Mouse (Mus musculus): ENCODE measurements around the gene Prl2a1. TPM values are rescaled to one million over a fixed set of nuclear protein-coding genes. Genes with fewer than 3 reads are reported as not detected.
"Not testable (repeated sequence)": the region's sequence is repeated elsewhere in the genome, so short reads cannot be mapped to it uniquely, and the experiment has no call there.

The Prl2a1 gene
- not detected in 2 replicates for polyA plus RNA-seq (2015; fragmentation: Nextera tagmentation; extraction: Ambion mirVana)

DNA sequence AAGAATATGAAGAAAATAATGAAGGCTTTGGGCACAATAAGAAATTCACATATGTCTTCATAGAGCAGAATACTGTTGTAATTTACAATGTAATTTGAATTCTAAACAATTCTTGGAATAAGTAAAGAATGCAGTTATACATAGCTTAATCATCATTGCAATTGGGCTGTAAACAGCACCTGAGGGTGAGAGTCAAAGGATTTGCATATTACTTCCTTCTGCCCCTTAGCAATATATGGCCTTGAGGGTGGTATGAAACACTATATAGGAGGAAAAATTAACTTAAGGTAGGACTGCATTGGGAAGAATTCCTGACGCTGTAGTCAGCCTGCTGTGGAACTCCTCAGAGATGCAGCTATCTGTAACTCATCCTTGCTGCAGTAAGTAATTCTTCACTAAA, at the start of gene Prl2a1:
Gene Prl2a1 (plus strand): TSS at position 301 of the 400 bp plus-strand sequence.
- ATAC-seq = no peak
- no peak within 1 kb of the TSS for H3K27ac ChIP-seq (ENCODE audit: low read length)
- H3K4me3 ChIP-seq (ENCODE audit: low read length) = no peak within 1 kb of the TSS
- WGBS = 78% methylated on average over 1 of the region's 1 CpGs
- H3K4me2 ChIP-seq (ENCODE audit: low read depth, low read length) = no peak within 1 kb of the TSS
- H3K27me3 ChIP-seq (replicated peaks; ENCODE audit: control insufficient read depth, insufficient read depth, low read length) = no peaks in the 10 kb centered on the region
- no peaks in the 10 kb centered on the region for H3K9me3 ChIP-seq (ENCODE audit: control insufficient read depth, low read length)
- no peaks in the 10 kb centered on the region for H3K4me1 ChIP-seq (ENCODE audit: control insufficient read depth, insufficient read depth, low read length)
- no peaks in the 10 kb centered on the region for H3K36me3 ChIP-seq (ENCODE audit: control insufficient read depth, insufficient read depth, low read length)
- no peak within 1 kb of the TSS for H3K9ac ChIP-seq (ENCODE audit: low read depth, low read length)

DNA sequence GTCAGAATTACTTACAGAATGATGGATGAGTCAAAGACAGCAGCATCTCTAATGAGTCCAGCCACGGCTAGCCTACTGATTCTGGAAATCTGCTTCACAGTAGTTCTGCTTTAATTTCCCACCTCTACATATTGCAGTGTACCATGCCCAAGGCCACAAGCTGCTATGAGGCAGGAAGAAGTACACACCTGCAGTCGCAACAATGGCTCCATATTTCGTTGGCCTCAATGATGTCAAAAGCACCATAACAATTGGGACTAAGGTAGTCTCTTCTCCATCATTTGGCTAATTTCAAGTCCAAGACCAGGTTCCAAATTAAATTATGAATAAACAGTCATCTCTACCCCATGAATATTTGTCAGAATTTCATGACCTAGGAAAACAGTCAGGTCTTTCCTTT, 20.8 kb upstream of the Prl2a1 start, which contains the start of gene Prl7c1:
Gene Prl7c1 (minus strand): TSS at position 101 of the 400 bp plus-strand sequence.
- 88% methylated on average over 2 of the region's 3 CpGs for WGBS
- not testable (repeated sequence) for H3K9ac ChIP-seq (ENCODE audit: low read depth, low read length); H3K36me3 ChIP-seq (ENCODE audit: control insufficient read depth, insufficient read depth, low read length); H3K27ac ChIP-seq (ENCODE audit: low read length); H3K9me3 ChIP-seq (ENCODE audit: control insufficient read depth, low read length); H3K4me2 ChIP-seq (ENCODE audit: low read depth, low read length); H3K27me3 ChIP-seq (replicated peaks; ENCODE audit: control insufficient read depth, insufficient read depth, low read length); H3K4me1 ChIP-seq (ENCODE audit: control insufficient read depth, insufficient read depth, low read length); ATAC-seq; H3K4me3 ChIP-seq (ENCODE audit: low read length)

DNA sequence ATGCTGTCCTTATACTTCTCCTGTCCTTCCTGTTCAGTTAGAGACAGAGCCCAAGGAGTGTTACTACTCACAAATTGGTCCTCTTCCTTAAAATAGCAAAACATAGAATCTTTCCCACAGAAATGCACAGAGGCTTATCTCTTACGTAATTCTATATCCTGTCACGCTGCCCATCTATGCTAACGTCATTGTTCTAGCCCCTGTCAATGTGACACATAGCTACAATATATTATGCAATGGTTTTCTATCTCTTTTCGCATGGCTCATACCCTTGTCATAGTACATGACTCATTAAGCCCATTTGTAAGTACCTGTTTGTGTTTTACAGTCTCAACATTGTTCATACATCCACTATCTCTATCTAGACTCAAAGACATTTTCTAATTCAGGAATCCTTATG, 2.2 kb upstream of the Prl2a1 start:
- no peak overlapping the region for H3K4me3 ChIP-seq (ENCODE audit: low read length)
- no peaks in the 10 kb centered on the region for H3K36me3 ChIP-seq (ENCODE audit: control insufficient read depth, insufficient read depth, low read length)
- no peaks in the 10 kb centered on the region for H3K9me3 ChIP-seq (ENCODE audit: control insufficient read depth, low read length)
- H3K9ac ChIP-seq (ENCODE audit: low read depth, low read length) = no peak overlapping the region
- H3K4me1 ChIP-seq (ENCODE audit: control insufficient read depth, insufficient read depth, low read length) = no peaks in the 10 kb centered on the region
- 83% methylated on average over 4 of the region's 4 CpGs for WGBS
- no peak overlapping the region for H3K27ac ChIP-seq (ENCODE audit: low read length)
- no peaks in the 10 kb centered on the region for H3K27me3 ChIP-seq (replicated peaks; ENCODE audit: control insufficient read depth, insufficient read depth, low read length)
- no peak for ATAC-seq
- no peak overlapping the region for H3K4me2 ChIP-seq (ENCODE audit: low read depth, low read length)

DNA sequence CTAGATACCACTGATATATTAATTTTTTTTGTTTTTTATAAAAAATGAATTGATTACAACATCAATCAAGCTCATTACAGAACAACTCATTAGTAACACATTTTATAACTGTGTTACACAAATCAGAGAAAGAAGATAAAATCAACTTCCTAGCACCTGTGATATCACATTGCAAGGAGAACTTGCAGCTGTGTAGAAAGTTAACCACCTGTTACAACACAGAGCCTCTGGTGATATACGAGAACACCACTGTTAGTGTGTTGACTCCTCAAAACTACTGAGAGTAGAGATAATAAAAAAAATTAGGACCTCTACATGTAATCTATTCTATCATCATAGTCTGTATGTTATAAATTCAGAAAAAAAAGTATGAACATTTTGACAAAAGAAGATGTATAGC, 1.3 kb downstream of the Prl2a1 start:
- no peaks in the 10 kb centered on the region for H3K9me3 ChIP-seq (ENCODE audit: control insufficient read depth, low read length)
- ATAC-seq = no peak
- H3K36me3 ChIP-seq (ENCODE audit: control insufficient read depth, insufficient read depth, low read length) = no peaks in the 10 kb centered on the region
- no peaks in the 10 kb centered on the region for H3K4me1 ChIP-seq (ENCODE audit: control insufficient read depth, insufficient read depth, low read length)
- H3K9ac ChIP-seq (ENCODE audit: low read depth, low read length) = no peak overlapping the region
- no peak overlapping the region for H3K27ac ChIP-seq (ENCODE audit: low read length)
- 73% methylated on average over 1 of the region's 1 CpGs for WGBS
- no peak overlapping the region for H3K4me3 ChIP-seq (ENCODE audit: low read length)
- H3K27me3 ChIP-seq (replicated peaks; ENCODE audit: control insufficient read depth, insufficient read depth, low read length) = no peaks in the 10 kb centered on the region
- H3K4me2 ChIP-seq (ENCODE audit: low read depth, low read length) = no peak overlapping the region

DNA sequence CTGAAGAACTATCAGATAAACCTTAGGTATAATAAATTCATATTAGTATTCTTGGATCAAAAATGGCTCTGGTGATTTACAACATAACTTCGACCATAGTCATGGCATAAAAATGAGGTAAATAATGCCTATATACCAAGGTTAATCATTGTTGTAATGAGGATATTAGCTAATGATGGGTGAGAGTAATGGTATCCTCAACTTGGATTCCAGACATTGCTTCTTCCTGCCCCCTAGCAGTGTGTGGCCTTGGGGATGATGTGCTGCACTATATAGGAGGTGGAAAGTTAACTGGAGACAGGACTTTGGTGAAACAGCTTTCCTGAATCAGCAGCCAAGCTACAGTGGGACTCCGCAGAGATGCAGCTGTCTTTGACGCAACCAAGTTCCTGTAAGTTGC, 47.6 kb downstream of the Prl2a1 start, which contains the start of gene Prl2c1:
Gene Prl2c1 (plus strand): TSS at position 301 of the 400 bp plus-strand sequence.
- Histone ChIP-seq H3K27me3 (replicated peaks; ENCODE audit: control insufficient read depth, insufficient read depth, low read length) (no peaks in the 10 kb centered on the region), H3K9me3 (ENCODE audit: control insufficient read depth, low read length) (no peaks in the 10 kb centered on the region), H3K36me3 (ENCODE audit: control insufficient read depth, insufficient read depth, low read length) (no peaks in the 10 kb centered on the region), H3K4me3 (ENCODE audit: low read length) (no peak within 1 kb of the TSS), H3K4me1 (ENCODE audit: control insufficient read depth, insufficient read depth, low read length) (no peaks in the 10 kb centered on the region), H3K9ac (ENCODE audit: low read depth, low read length) (no peak within 1 kb of the TSS), H3K4me2 (ENCODE audit: low read depth, low read length) (no peak within 1 kb of the TSS), H3K27ac (ENCODE audit: low read length) (no peak within 1 kb of the TSS)
- no peak for ATAC-seq
- WGBS = 92% methylated on average over 3 of the region's 3 CpGs

Other genes with a start within 250 kb of the Prl2a1 start
- gene Prl8a9, start 237.0 kb upstream of the Prl2a1 start, polyA plus RNA-seq (2015; fragmentation: Nextera tagmentation; extraction: Ambion mirVana) = not detected in 2 replicates
- not detected in 2 replicates for gene Prl8a1, start 219.5 kb upstream of the Prl2a1 start, polyA plus RNA-seq (2015; fragmentation: Nextera tagmentation; extraction: Ambion mirVana)
- gene Prl7b1, start 191.1 kb upstream of the Prl2a1 start, polyA plus RNA-seq (2015; fragmentation: Nextera tagmentation; extraction: Ambion mirVana) = not detected in 2 replicates
- gene Prl7a1, start 159.2 kb upstream of the Prl2a1 start, polyA plus RNA-seq (2015; fragmentation: Nextera tagmentation; extraction: Ambion mirVana) = not detected in 2 replicates
- not detected in 2 replicates for gene Prl7a2, start 133.6 kb upstream of the Prl2a1 start, polyA plus RNA-seq (2015; fragmentation: Nextera tagmentation; extraction: Ambion mirVana)
- not detected in 2 replicates for gene Prl7d1, start 84.9 kb upstream of the Prl2a1 start, polyA plus RNA-seq (2015; fragmentation: Nextera tagmentation; extraction: Ambion mirVana)
- not detected in 2 replicates for gene Prl7c1, start 20.9 kb upstream of the Prl2a1 start, polyA plus RNA-seq (2015; fragmentation: Nextera tagmentation; extraction: Ambion mirVana)
- gene Prl2c1, start 47.7 kb downstream of the Prl2a1 start, polyA plus RNA-seq (2015; fragmentation: Nextera tagmentation; extraction: Ambion mirVana) = not detected in 2 replicates
- gene Prl4a1, start 214.6 kb downstream of the Prl2a1 start, polyA plus RNA-seq (2015; fragmentation: Nextera tagmentation; extraction: Ambion mirVana) = not detected in 2 replicates

Measured in intestine, embryonic 16.5 days (tissue).